Mouse (Mus musculus): ENCODE results near the gene Ankrd45.

Ankrd45 gene

GRCm38 (mm10) chr1:161142531-161143159 lies at the start of gene Ankrd45:
TSS of gene Ankrd45 (plus strand) at chr1:161142691.
- no peak for TF ChIP-seq GATA4 (IDR thresholded peaks at IDR 0.05; ENCODE audit: insufficient replicate concordance, low read length)

DNA sequence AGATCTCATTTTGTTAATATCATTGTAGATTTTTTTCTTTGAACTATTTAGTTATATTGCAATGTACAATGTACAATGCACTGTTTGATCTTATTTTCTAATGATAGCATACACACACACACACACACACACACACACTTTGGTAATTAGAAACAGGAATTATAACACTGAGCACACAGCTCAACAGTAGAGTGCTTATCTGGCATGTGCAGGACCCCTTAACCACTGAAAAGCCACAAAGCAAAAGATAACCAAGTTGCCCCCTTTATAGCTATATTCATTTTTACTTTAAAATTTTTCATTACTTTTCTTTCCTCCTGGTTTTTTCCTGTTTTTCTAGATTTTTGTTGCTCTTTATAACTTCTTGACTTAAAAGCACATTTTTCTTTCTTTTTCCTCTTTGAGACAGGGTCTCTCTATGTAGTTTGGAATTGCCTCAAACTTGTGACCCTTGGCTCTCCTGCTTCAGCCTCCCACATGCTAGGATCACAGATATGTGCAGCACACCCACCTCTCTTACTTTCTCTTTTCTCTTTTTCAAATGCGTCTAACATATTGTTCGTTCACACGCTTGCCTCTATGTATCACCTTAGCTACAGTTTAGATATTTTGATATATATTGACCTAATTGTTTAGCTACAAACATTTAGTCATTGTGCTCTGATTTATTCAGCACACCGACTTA lies 42.6 kb upstream of the Ankrd45 start:
- TF ChIP-seq GATA4 (IDR thresholded peaks at IDR 0.05; ENCODE audit: insufficient replicate concordance, low read length) = no peak

GRCm38 (mm10) chr1:161103842-161104241 lies 38.6 kb upstream of the Ankrd45 start:
- TF ChIP-seq GATA4 (IDR thresholded peaks at IDR 0.05; ENCODE audit: insufficient replicate concordance, low read length) = no peak

DNA sequence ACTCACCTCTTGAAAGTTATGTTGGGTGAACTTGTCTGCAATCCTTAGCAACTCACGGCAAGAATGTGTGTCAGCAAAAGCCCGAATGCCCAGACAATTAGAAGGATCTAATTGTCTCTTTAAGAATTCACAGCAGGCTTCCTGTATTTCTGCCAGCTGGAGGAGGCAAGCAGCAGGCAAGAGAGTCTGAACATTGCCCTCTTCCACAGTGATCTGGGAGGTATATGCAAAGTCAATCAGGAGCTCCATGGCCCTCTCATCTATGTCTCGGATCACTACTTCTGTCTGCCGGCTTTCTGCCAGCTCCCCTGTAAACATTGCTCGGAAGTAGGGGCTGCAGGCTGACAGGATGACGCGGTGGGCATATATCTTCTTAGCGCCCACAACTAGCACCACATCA lies 33.3 kb upstream of the Ankrd45 start:
- TF ChIP-seq GATA4 (IDR thresholded peaks at IDR 0.05; ENCODE audit: insufficient replicate concordance, low read length) = no peak

GRCm38 (mm10) chr1:161114591-161114990 lies 27.9 kb upstream of the Ankrd45 start:
- TF ChIP-seq GATA4 (IDR thresholded peaks at IDR 0.05; ENCODE audit: insufficient replicate concordance, low read length) = no peak

DNA sequence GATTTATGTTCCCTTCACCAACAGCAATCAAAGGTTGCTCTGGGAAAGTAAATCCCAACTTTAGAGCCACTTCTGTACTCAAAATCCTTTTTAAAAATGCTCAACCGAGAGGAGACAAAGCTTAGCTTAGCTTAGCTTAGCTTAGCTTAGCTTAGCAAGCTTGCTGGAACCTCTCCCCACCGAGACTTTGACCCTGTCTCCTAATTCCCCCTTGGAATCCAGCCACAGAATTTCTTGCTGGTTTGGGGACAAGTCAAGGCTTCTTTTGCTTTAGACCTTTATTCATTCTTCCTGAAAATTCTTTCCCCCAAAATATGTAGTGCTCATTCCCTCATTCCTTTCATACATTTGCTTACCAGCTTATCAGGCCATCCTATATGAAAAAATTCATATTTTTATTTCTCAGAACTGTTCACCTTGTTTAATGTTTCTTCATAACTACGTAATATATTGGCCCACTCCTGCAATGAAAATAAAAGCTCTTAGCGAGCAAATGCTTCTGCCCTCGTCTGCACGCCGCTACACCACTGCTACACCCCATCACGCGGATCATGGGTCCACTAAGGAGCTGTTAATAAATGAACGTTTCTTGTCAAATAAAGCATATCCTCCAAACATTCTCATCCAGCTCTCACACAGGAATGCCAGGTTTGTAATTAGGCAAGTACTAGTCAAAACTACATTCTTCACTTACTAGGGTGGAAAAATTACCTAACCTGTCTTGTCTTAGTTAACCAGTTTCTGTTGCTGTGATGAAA lies 19.7 kb upstream of the Ankrd45 start:
- no peak for TF ChIP-seq GATA4 (IDR thresholded peaks at IDR 0.05; ENCODE audit: insufficient replicate concordance, low read length)

DNA sequence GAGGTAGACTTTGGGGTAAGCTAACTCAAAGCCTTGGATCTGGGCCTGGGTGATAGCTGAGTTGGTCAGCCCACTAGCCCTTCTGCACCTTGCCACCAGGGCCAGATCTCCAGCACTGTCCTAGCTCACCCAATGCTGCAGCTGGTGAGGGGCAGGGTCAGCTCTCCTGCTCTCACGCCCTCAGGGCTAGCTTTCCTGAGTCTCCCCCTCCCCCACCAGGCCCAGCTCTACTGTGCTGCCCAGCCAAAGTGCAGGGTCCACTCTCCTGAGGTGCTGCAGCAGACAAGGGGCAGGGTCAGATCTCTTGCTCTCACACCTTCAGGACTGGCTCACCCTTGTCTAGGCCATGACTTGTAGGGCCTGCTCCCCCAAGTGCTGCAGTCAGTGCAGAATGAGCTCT lies 16.0 kb upstream of the Ankrd45 start:
- TF ChIP-seq GATA4 (IDR thresholded peaks at IDR 0.05; ENCODE audit: insufficient replicate concordance, low read length) = no peak

GRCm38 (mm10) chr1:161130726-161131664 lies 11.5 kb upstream of the Ankrd45 start, which contains the start of gene Klhl20:
TSS of gene Klhl20 (minus strand) at chr1:161131511.
- TF ChIP-seq GATA4 (IDR thresholded peaks at IDR 0.05; ENCODE audit: insufficient replicate concordance, low read length) = peak; percentile 44; the same call in 1 of the 2 replicates

GRCm38 (mm10) chr1:161139496-161139895 lies 3.0 kb upstream of the Ankrd45 start:
- TF ChIP-seq GATA4 (IDR thresholded peaks at IDR 0.05; ENCODE audit: insufficient replicate concordance, low read length) = no peak

- no peak for TF ChIP-seq GATA4 (IDR thresholded peaks at IDR 0.05; ENCODE audit: insufficient replicate concordance, low read length)
Measured at GRCm38 (mm10) chr1:161140026-161140762, 2.3 kb upstream of the Ankrd45 start.

DNA sequence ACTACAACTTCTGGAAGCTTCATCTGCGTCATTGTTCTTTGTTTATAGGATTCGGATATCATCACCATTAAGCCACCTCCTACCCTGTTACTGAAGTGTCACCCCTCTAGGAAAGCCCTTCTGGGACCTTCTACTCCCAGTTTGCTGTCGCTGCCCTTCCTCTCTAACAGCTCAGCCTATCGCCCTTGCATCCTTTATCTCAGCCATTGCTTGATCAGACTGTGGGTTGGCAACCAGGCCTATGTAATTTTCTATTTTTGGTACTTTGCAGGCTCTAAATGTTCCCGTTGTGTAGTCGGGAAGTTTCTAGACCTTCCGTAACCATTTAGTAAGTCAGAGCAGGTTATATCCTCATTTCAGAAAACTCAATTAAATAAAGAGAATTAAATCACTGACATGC lies 725 bp downstream of the Ankrd45 start:
- TF ChIP-seq GATA4 (IDR thresholded peaks at IDR 0.05; ENCODE audit: insufficient replicate concordance, low read length) = no peak

DNA sequence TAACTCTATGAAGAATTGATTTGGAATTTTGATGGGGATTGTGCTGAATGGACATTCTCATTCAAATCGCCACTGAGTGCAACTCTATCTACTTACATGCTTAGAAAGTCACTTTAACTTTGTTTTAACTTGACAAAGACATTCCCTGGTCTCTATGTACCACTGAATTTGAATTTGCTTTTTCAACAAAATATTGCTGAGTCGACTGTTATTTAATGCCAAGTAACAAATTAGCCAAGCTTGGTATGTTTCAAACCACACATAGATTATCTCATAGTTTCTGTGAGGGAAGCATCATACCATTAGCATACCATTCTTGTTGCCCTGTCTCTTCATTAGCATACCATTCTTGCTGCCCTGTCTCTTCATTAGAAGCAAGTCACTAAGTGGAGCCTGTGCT lies 5.4 kb downstream of the Ankrd45 start:
- no peak for TF ChIP-seq GATA4 (IDR thresholded peaks at IDR 0.05; ENCODE audit: insufficient replicate concordance, low read length)

- TF ChIP-seq GATA4 (IDR thresholded peaks at IDR 0.05; ENCODE audit: insufficient replicate concordance, low read length) = no peak
Measured at GRCm38 (mm10) chr1:161151098-161151497, 8.6 kb downstream of the Ankrd45 start.

DNA sequence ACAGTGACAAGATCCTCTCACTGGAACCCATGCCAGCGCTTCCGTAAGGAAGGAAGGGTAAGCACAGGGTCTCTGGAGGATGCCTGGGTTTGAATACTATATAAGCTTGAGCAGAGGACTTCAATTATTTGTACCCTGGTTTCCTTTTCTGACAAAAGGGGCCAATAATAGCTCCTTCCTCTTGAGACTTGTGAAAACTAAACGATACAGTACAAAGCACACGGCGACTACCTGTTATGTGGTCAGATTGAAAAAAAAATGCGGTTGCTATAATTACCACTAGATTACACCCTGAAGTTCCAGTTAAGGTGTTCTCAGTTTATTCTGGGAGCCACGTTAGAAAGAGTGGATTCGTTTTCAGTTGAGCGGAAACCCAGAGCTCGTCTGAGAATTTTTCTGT lies 14.1 kb downstream of the Ankrd45 start:
- TF ChIP-seq GATA4 (IDR thresholded peaks at IDR 0.05; ENCODE audit: insufficient replicate concordance, low read length) = no peak

Measured in liver, adult (tissue).